Mouse (Mus musculus) heart, embryonic 11.5 days (tissue): ENCODE measurements around the gene Mvp. TPM values are rescaled to one million over a fixed set of nuclear protein-coding genes. Genes with fewer than 3 reads are reported as not detected.

Source experiments
- ATAC-seq: fragments of 200-750 bp; cut with Nextera tagmentation; replicated peaks from 2 replicates; pipeline ENCODE4 v1.8.0; 2017; ENCODE audit warnings: moderate library complexity; ENCODE audit not compliant: insufficient number of reproducible peaks, low FRiP score, low TSS enrichment
- H3K27ac ChIP-seq: fragments of 300-500 bp; sonication (generic); 2 replicates; pipeline ENCODE4 v1.5.1; 2014; ENCODE audit warnings: mild to moderate bottlenecking, low read depth, low read length
- H3K27me3 ChIP-seq: fragments of 300-500 bp; sonication (generic); 2 replicates; pipeline ENCODE4 v1.6.1; 2014; ENCODE audit warnings: mild to moderate bottlenecking, low read length, mixed read lengths; ENCODE audit not compliant: control insufficient read depth, insufficient read depth
- H3K36me3 ChIP-seq: fragments of 300-500 bp; sonication (generic); 2 replicates; pipeline ENCODE4 v1.6.1; 2014; ENCODE audit warnings: mild to moderate bottlenecking, low read length, moderate library complexity, mixed read lengths; ENCODE audit not compliant: control insufficient read depth, insufficient read depth
- H3K4me1 ChIP-seq: fragments of 300-500 bp; sonication (generic); 2 replicates; pipeline ENCODE4 v1.6.1; 2014; ENCODE audit warnings: low read length; ENCODE audit not compliant: control insufficient read depth, insufficient read depth
- H3K4me2 ChIP-seq: fragments of 300-500 bp; sonication (generic); 2 replicates; pipeline ENCODE4 v1.6.1; 2014; ENCODE audit warnings: mild to moderate bottlenecking, moderate library complexity
- H3K4me3 ChIP-seq: fragments of 300-500 bp; sonication (generic); 2 replicates; pipeline ENCODE4 v1.5.1; 2014; ENCODE audit warnings: low read depth, low read length
- H3K9ac ChIP-seq: fragments of 300-500 bp; sonication (generic); 2 replicates; pipeline ENCODE4 v1.6.1; 2014; ENCODE audit warnings: mild to moderate bottlenecking, low read depth, low read length, moderate library complexity
- H3K9me3 ChIP-seq: fragments of 300-500 bp; sonication (generic); replicated peaks from 2 replicates; pipeline ENCODE4 v1.6.1; 2016; ENCODE audit warnings: low read length; ENCODE audit not compliant: control insufficient read depth
- WGBS: fragments of 180-500 bp; shearing (Covaris S2); extraction: QIAGEN DNeasy Blood & Tissue Kit; methylation state at CpG from one replicate; pipeline ENCODE4 v1.1.7; 2014; ENCODE audit not compliant: insufficient replicate concordance; 5-methylcytosine and 5-hydroxymethylcytosine counted together
- polyA plus RNA-seq: library from polyadenylated mRNA; unstranded; fragments of >200 nt; fragmentation: Nextera tagmentation; extraction: Ambion mirVana; gene quantifications from 2 replicates; pipeline ENCODE4 v1.2.1, GENCODE M21; 2014

Gene Mvp
- polyA plus RNA-seq, 1 experiment from 2014 or later, result 8.5 TPM

DNA sequence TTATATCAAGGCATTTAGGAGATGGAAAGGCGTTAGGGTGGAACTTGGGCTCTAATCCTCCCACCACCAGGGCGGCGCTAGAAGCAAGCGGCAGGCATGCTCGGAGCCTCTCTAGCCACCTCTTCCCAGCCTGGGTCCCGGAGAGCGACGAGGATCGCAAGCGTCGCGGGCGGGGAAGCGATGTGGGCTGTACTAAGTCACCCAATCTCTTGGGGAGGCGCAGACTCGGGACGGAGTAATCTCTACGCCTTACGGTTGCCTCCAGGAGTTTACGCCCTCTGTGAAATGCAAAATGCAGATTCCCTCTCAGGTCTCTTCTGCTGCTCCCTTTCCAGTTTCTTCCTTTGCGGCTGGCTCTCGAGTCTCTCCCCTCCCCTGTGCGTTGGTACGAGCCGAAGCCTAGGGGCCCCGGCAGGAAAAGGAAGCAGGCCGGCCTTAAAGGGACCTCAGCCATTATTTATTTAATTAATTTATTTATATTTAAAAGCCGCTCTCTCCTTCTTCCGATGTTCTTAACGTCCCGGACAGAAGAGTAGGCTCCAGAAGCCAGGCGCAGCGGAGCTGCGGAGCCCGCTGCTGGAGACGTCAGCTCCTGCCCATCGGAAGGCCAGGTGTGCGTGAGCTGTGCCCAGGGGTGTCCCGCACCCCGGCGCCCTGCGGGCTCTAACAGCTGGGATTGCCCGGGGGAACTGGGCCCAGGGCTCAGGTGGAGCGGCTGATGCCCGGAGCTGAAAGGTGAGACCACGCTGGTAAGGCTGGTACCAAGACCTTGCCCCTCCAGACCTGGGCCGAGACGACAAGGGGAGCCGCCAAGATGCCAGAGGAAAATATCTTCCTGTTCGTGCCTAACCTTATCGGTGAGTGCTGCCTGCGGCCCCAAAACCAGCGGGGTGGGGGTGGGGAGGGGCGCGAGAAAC, 38.2 kb downstream of the Mvp start, which contains the start of gene Cdiptos:
TSS of gene Cdiptos (minus strand) at position 149 of the 917 bp plus-strand sequence.
- peak; percentile 91 for ATAC-seq
- H3K4me1 ChIP-seq, result peaks cover 5% of the 10 kb centered on the region
- peak within 1 kb of the TSS; percentile 91 for H3K4me3 ChIP-seq
- under 1% methylated on average over 54 of the region's 55 CpGs for WGBS
- peak within 1 kb of the TSS; percentile 98 for H3K9ac ChIP-seq
- H3K9me3 ChIP-seq, result no peaks in the 10 kb centered on the region
- peak within 1 kb of the TSS; percentile 92 for H3K4me2 ChIP-seq
- peak within 1 kb of the TSS; percentile 94 for H3K27ac ChIP-seq
- no peaks in the 10 kb centered on the region for H3K27me3 ChIP-seq
- H3K36me3 ChIP-seq, result peaks cover 17% of the 10 kb centered on the region; the same call in 1 of the 2 replicates

DNA sequence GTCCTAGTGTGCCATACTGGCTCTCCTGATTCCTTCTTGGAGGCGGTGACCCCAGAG, 38.7 kb downstream of the Mvp start, which contains the start of gene Cdipt:
TSS of gene Cdipt (plus strand) at position 22 of the 57 bp plus-strand sequence.
- H3K9ac ChIP-seq, result peak within 1 kb of the TSS; percentile 98
- WGBS, result 10% methylated on average over 1 of the region's 1 CpGs
- peak within 1 kb of the TSS; percentile 92 for H3K4me2 ChIP-seq
- H3K27me3 ChIP-seq, result no peaks in the 10 kb centered on the region
- H3K4me3 ChIP-seq, result peak within 1 kb of the TSS; percentile 91
- H3K27ac ChIP-seq, result peak within 1 kb of the TSS; percentile 94
- peaks cover 5% of the 10 kb centered on the region for H3K4me1 ChIP-seq
- ATAC-seq, result no peak
- H3K9me3 ChIP-seq, result no peaks in the 10 kb centered on the region
- peaks cover 17% of the 10 kb centered on the region; the same call in 1 of the 2 replicates for H3K36me3 ChIP-seq

DNA sequence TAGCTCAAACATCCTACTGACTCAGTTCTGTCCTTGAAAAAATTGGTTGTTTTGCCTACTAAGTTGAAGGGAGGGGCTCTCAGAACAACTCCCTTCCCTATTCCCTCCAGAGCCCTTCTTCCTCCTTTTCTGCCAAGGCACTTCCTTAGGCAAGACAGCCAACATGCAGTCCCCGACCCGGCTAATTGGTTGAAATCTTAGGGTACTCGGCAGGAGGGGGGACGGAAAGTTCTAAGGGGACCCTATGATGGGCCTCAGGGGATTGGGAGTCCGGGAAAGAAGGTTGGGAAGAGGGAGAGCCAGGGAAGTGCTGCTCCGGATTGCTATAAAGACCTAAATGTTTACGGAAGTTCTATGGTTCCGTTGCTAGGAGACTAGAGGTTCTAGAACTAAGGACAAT, 38.9 kb downstream of the Mvp start:
- peak overlapping the region; percentile 91 for H3K4me3 ChIP-seq
- no peak overlapping the region for H3K27ac ChIP-seq
- no peaks in the 10 kb centered on the region for H3K9me3 ChIP-seq
- no peak for ATAC-seq
- H3K27me3 ChIP-seq, result no peaks in the 10 kb centered on the region
- H3K4me1 ChIP-seq, result peaks cover 5% of the 10 kb centered on the region
- WGBS, result 12% methylated on average over 8 of the region's 8 CpGs
- H3K9ac ChIP-seq, result peak overlapping the region; percentile 47; the same call in 1 of the 2 replicates
- H3K4me2 ChIP-seq, result peak overlapping the region; percentile 92
- H3K36me3 ChIP-seq, result peaks cover 17% of the 10 kb centered on the region; the same call in 1 of the 2 replicates

DNA sequence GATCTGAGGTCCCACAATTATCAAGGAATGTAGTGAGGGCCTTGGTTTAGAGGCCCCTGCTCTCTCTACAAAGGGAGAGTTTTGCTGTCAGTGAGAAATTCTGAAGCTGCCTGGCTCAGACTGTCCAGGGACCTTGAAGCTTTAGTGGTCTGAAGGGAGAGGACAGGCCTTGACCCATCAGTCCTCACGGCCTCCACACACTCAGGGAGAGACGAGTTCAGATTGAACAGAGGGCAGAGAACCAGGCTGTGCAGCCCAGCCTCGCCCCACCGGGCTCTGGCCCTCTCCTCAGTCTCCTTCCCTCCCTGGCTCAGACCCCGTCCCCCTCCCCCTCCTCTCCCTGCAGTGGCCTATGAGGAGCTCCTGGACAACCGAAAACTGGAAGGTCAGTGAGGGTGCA, 47.1 kb downstream of the Mvp start:
- no peak overlapping the region for H3K27ac ChIP-seq
- ATAC-seq, result no peak
- 55% methylated on average over 6 of the region's 6 CpGs for WGBS
- H3K36me3 ChIP-seq, result no peaks in the 10 kb centered on the region
- H3K4me2 ChIP-seq, result no peak overlapping the region
- peaks cover 21% of the 10 kb centered on the region for H3K27me3 ChIP-seq
- H3K9me3 ChIP-seq, result no peaks in the 10 kb centered on the region
- H3K4me1 ChIP-seq, result no peaks in the 10 kb centered on the region
- H3K4me3 ChIP-seq, result no peak overlapping the region
- H3K9ac ChIP-seq, result no peak overlapping the region

DNA sequence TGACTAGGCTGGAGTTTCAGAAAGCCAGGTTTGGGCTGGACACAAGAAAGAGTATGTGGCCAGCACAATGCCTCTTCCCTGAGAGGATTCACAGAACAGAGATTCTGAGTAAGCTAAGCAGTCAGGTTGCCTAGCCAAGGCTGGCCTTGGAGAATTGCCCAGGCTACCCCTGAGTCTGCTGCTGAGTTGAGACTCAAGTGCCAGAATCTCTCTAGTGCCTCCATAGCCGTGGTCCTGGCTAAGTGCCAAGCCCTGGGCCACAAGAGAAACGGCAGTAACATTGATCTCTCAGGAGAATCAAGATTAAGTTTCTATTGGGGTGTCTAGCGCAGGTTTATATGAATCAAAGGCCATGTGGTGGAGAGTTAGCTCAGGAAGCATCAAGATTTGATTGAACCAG, 48.9 kb downstream of the Mvp start:
- ATAC-seq, result no peak
- Histone ChIP-seq H3K4me1 (no peaks in the 10 kb centered on the region), H3K27me3 (peaks cover 24% of the 10 kb centered on the region), H3K9ac (no peak overlapping the region), H3K9me3 (no peaks in the 10 kb centered on the region), H3K4me3 (no peak overlapping the region), H3K27ac (no peak overlapping the region), H3K4me2 (no peak overlapping the region), H3K36me3 (no peaks in the 10 kb centered on the region)
- WGBS, result 58% methylated on average over 3 of the region's 3 CpGs

DNA sequence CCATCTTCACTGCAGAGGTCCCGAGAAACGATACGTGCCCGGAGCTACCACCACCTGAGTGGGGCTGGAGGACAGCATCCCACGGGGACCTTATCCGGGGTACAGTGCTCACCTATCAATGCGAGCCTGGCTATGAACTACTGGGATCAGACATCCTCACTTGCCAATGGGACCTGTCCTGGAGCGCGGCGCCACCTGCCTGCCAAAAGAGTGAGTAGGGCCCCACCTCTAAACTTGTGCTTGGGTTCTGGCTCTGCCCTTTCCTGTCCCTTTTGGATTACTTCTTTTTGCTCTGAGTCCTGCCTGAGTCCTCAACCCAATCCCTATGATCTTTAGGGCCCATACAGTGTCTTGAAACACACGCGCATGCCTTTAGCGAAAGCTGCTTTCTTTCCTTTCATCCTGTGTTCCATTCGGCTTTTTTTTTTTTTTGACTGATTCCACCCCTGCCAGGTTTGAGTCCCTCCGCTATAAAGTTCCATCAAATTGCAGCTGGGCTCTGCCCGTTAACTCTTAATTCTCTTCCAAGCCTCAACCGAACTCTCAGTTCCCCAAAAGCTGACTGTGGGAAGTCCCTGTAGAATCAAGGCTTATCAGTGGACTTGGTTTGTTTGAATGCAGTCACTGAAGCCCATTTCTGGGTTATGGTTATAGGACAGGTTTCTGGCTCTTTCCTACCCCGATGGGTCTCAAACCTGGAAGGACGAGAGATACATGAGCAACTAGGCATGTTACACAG, 50.7 kb downstream of the Mvp start:
- Histone ChIP-seq H3K27ac (no peak overlapping the region), H3K27me3 (peaks cover 24% of the 10 kb centered on the region), H3K36me3 (no peaks in the 10 kb centered on the region), H3K9ac (no peak overlapping the region), H3K4me2 (peak overlapping the region; percentile 21), H3K4me3 (no peak overlapping the region), H3K4me1 (no peaks in the 10 kb centered on the region), H3K9me3 (no peaks in the 10 kb centered on the region)
- ATAC-seq, result no peak
- WGBS, result 27% methylated on average over 19 of the region's 19 CpGs

DNA sequence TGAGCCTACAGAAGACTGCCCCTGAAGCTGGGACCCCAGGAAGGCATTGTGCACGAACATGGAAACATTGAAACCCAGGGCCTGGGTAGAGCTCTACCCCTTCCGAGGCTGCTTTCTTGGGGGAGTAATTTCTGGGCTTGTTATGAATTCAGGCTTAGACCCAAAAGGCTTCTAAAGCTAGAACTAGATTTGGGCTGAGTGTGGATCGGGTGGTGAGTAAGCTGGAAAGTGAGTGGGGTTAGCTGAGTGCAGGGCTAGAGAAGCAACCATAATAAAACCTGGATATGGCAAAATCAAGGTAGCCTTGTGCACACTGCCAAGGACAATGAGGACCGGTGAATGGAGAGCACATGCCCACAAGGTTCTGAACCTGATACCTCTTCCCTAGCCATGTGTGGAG, 52.5 kb downstream of the Mvp start:
- Histone ChIP-seq H3K27ac (no peak overlapping the region), H3K36me3 (no peaks in the 10 kb centered on the region), H3K27me3 (peaks cover 24% of the 10 kb centered on the region), H3K4me3 (no peak overlapping the region), H3K4me1 (no peaks in the 10 kb centered on the region), H3K4me2 (no peak overlapping the region), H3K9ac (no peak overlapping the region), H3K9me3 (no peaks in the 10 kb centered on the region)
- ATAC-seq, result no peak
- 69% methylated on average over 4 of the region's 4 CpGs for WGBS

DNA sequence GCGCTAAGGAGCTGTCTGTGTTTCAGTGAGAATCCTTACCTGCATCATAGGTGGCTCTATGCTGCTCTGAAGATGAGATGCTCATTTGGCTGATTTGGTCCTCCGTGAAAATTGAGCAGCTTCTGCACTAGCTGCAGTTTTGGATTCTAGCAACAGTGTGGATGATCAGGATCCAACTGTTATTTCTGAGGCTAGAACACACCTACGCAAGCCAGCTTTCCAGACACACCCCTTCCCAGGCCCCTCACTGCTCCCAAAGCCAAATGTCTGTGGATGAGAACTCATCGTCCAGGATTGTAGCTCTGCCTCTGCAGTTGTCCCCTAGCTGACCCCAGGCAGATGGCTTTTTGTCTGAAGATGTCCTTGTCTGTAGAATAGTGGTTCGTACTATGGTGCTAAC, 53.3 kb downstream of the Mvp start:
- no peak for ATAC-seq
- H3K9ac ChIP-seq, result no peak overlapping the region
- H3K36me3 ChIP-seq, result no peaks in the 10 kb centered on the region
- no peaks in the 10 kb centered on the region for H3K9me3 ChIP-seq
- H3K4me3 ChIP-seq, result no peak overlapping the region
- H3K4me2 ChIP-seq, result no peak overlapping the region
- H3K27ac ChIP-seq, result no peak overlapping the region
- H3K27me3 ChIP-seq, result peaks cover 24% of the 10 kb centered on the region
- H3K4me1 ChIP-seq, result no peaks in the 10 kb centered on the region
- WGBS, result 79% methylated on average over 5 of the region's 5 CpGs
